Mouse (Mus musculus): ENCODE results near the gene Olfr374. TPM values are rescaled to one million over a fixed set of nuclear protein-coding genes. Genes with fewer than 3 reads are reported as not detected.
A peak's percentile ranks its signal among the peaks of the same experiment; 100 is the strongest.
"Not testable (repeated sequence)": the region's sequence is repeated elsewhere in the genome, so short reads cannot be mapped to it uniquely, and the experiment has no call there.

Gene Olfr374
- total RNA-seq, 1 experiment, result 0.54 TPM

- TF ChIP-seq ZC3H11A (IDR thresholded peaks at IDR 0.05; ENCODE audit: borderline replicate concordance, low read depth, low read length), result peak; percentile 49; the same call in 1 of the 2 replicates
- H3K4me1 ChIP-seq (ENCODE audit: control insufficient read depth in 2 of 2, insufficient read depth in 2 of 2, low read length in 2 of 2, poor library complexity in 1 of 2); in situ Hi-C loops (cut with MboI; ENCODE audit: low sequenced_read_pairs in 2 of 2, unreplicated experiment in 2 of 2); H3K9ac ChIP-seq (ENCODE audit: insufficient read depth, low read depth, low read length, poor library complexity, severe bottlenecking); H3K36me3 ChIP-seq (ENCODE audit: control insufficient read depth, insufficient read depth, low read length, poor library complexity, severe bottlenecking); H3K27ac ChIP-seq (ENCODE audit: insufficient read depth, low read depth, low read length, poor library complexity, severe bottlenecking); H3K9me3 ChIP-seq (ENCODE audit: control insufficient read depth, insufficient read depth, low read depth, low read length); H3K4me3 ChIP-seq (ENCODE audit: insufficient read depth in 1 of 2, low read depth in 1 of 2, low read length in 2 of 2, poor library complexity in 1 of 2, severe bottlenecking in 1 of 2): not testable (repeated sequence)
- DNase-seq (ENCODE audit: low read depth, low spot score), result peak; percentile 13
These were observed 19.2 kb upstream of the Olfr374 start for GRCm38 (mm10) chr8:72087611-72088010.

- H3K9me3 ChIP-seq (ENCODE audit: control insufficient read depth, insufficient read depth, low read depth, low read length); in situ Hi-C loops (cut with MboI; ENCODE audit: low sequenced_read_pairs in 2 of 2, unreplicated experiment in 2 of 2); DNase-seq (ENCODE audit: low read depth, low spot score); H3K4me3 ChIP-seq (ENCODE audit: insufficient read depth in 1 of 2, low read depth in 1 of 2, low read length in 2 of 2, poor library complexity in 1 of 2, severe bottlenecking in 1 of 2); H3K27ac ChIP-seq (ENCODE audit: insufficient read depth, low read depth, low read length, poor library complexity, severe bottlenecking); H3K4me1 ChIP-seq (ENCODE audit: control insufficient read depth in 2 of 2, insufficient read depth in 2 of 2, low read length in 2 of 2, poor library complexity in 1 of 2); H3K36me3 ChIP-seq (ENCODE audit: control insufficient read depth, insufficient read depth, low read length, poor library complexity, severe bottlenecking); H3K9ac ChIP-seq (ENCODE audit: insufficient read depth, low read depth, low read length, poor library complexity, severe bottlenecking): not testable (repeated sequence)
These were observed 10.1 kb upstream of the Olfr374 start for GRCm38 (mm10) chr8:72096721-72097120.

- H3K27ac ChIP-seq (ENCODE audit: insufficient read depth, low read depth, low read length, poor library complexity, severe bottlenecking); H3K9ac ChIP-seq (ENCODE audit: insufficient read depth, low read depth, low read length, poor library complexity, severe bottlenecking); H3K4me1 ChIP-seq (ENCODE audit: control insufficient read depth in 2 of 2, insufficient read depth in 2 of 2, low read length in 2 of 2, poor library complexity in 1 of 2); in situ Hi-C loops (cut with MboI; ENCODE audit: low sequenced_read_pairs in 2 of 2, unreplicated experiment in 2 of 2); H3K36me3 ChIP-seq (ENCODE audit: control insufficient read depth, insufficient read depth, low read length, poor library complexity, severe bottlenecking); H3K9me3 ChIP-seq (ENCODE audit: control insufficient read depth, insufficient read depth, low read depth, low read length); H3K4me3 ChIP-seq (ENCODE audit: insufficient read depth in 1 of 2, low read depth in 1 of 2, low read length in 2 of 2, poor library complexity in 1 of 2, severe bottlenecking in 1 of 2): not testable (repeated sequence)
- peak; percentile 53 for DNase-seq (ENCODE audit: low read depth, low spot score)
These were observed 7.3 kb upstream of the Olfr374 start for GRCm38 (mm10) chr8:72099377-72100103.

GRCm38 (mm10) chr8:72105165-72105564 lies 1.7 kb upstream of the Olfr374 start:
- Histone ChIP-seq H3K4me3 (ENCODE audit: insufficient read depth in 1 of 2, low read depth in 1 of 2, low read length in 2 of 2, poor library complexity in 1 of 2, severe bottlenecking in 1 of 2) (no peak overlapping the region), H3K9ac (ENCODE audit: insufficient read depth, low read depth, low read length, poor library complexity, severe bottlenecking) (no peak overlapping the region), H3K36me3 (ENCODE audit: control insufficient read depth, insufficient read depth, low read length, poor library complexity, severe bottlenecking) (no peaks in the 10 kb centered on the region), H3K27ac (ENCODE audit: insufficient read depth, low read depth, low read length, poor library complexity, severe bottlenecking) (no peak overlapping the region), H3K9me3 (ENCODE audit: control insufficient read depth, insufficient read depth, low read depth, low read length) (no peaks in the 10 kb centered on the region), H3K4me1 (ENCODE audit: control insufficient read depth in 2 of 2, insufficient read depth in 2 of 2, low read length in 2 of 2, poor library complexity in 1 of 2) (no peaks in the 10 kb centered on the region)
- TF ChIP-seq HCFC1 (IDR thresholded peaks at IDR 0.05; ENCODE audit: borderline replicate concordance, insufficient read depth, low read length) (no peak), ZNF384 (IDR thresholded peaks at IDR 0.05; ENCODE audit: low read depth, low read length) (no peak), ZC3H11A (IDR thresholded peaks at IDR 0.05; ENCODE audit: borderline replicate concordance, low read depth, low read length) (no peak), MAFK (IDR thresholded peaks at IDR 0.05; ENCODE audit: insufficient read depth, low read depth, low read length) (no peak), CHD2 (IDR thresholded peaks at IDR 0.05; ENCODE audit: low read depth, low read length) (no peak)
- in situ Hi-C loops (cut with MboI; ENCODE audit: low sequenced_read_pairs in 2 of 2, unreplicated experiment in 2 of 2), result no loop called here
- no peak for DNase-seq (ENCODE audit: low read depth, low spot score)

- H3K4me3 ChIP-seq (ENCODE audit: insufficient read depth in 1 of 2, low read depth in 1 of 2, low read length in 2 of 2, poor library complexity in 1 of 2, severe bottlenecking in 1 of 2), result no peak overlapping the region
- H3K9ac ChIP-seq (ENCODE audit: insufficient read depth, low read depth, low read length, poor library complexity, severe bottlenecking), result no peak overlapping the region
- in situ Hi-C loops (cut with MboI; ENCODE audit: low sequenced_read_pairs in 2 of 2, unreplicated experiment in 2 of 2), result no loop called here
- no peak for TF ChIP-seq CHD2 (IDR thresholded peaks at IDR 0.05; ENCODE audit: low read depth, low read length)
- no peak for TF ChIP-seq ZNF384 (IDR thresholded peaks at IDR 0.05; ENCODE audit: low read depth, low read length)
- TF ChIP-seq MAFK (IDR thresholded peaks at IDR 0.05; ENCODE audit: insufficient read depth, low read depth, low read length), result no peak
- TF ChIP-seq ZC3H11A (IDR thresholded peaks at IDR 0.05; ENCODE audit: borderline replicate concordance, low read depth, low read length), result no peak
- no peak for TF ChIP-seq HCFC1 (IDR thresholded peaks at IDR 0.05; ENCODE audit: borderline replicate concordance, insufficient read depth, low read length)
- no peaks in the 10 kb centered on the region for H3K9me3 ChIP-seq (ENCODE audit: control insufficient read depth, insufficient read depth, low read depth, low read length)
- no peaks in the 10 kb centered on the region for H3K4me1 ChIP-seq (ENCODE audit: control insufficient read depth in 2 of 2, insufficient read depth in 2 of 2, low read length in 2 of 2, poor library complexity in 1 of 2)
- no peak overlapping the region for H3K27ac ChIP-seq (ENCODE audit: insufficient read depth, low read depth, low read length, poor library complexity, severe bottlenecking)
- no peaks in the 10 kb centered on the region for H3K36me3 ChIP-seq (ENCODE audit: control insufficient read depth, insufficient read depth, low read length, poor library complexity, severe bottlenecking)
- no peak for DNase-seq (ENCODE audit: low read depth, low spot score)
These were observed 4.0 kb downstream of the Olfr374 start for GRCm38 (mm10) chr8:72110876-72111275.

All from ES-E14 (cell line).